Mouse (Mus musculus) urinary bladder, postnatal 0 days (tissue): ENCODE data around the gene Krt87. TPM values are rescaled to one million over a fixed set of nuclear protein-coding genes. Genes with fewer than 3 reads are reported as not detected.

Experiments used
- polyA plus RNA-seq: library from polyadenylated mRNA; unstranded; fragments of >200 nt; fragmentation: Nextera tagmentation; extraction: Ambion mirVana; gene quantifications from 2 replicates; pipeline ENCODE4 v1.2.1, GENCODE M21; 2015

Krt87 gene
- 0.05 and 0.11 TPM in 2 replicates for polyA plus RNA-seq

DNA sequence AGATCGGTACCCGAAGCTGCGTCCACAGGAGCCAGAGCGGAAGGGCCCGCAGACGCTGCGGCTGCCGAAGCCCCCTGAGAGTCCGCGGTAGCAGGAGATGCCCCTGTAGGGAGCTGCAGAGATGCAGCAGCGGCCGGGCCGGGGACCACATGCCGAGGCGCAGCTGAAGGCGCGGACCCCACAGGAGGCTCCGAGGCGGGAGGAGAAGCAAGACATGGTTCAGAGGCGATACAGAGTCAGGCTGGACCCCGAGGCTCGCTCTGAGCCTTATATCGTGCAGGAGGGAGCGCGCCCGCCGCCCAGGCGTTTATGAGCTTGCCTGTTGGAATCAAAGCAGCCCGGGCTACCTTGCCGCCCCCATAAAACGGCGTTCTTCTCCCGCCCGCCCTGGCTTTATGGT lies at the start of gene Krt87:
TSS of gene Krt87 (minus strand) at position 250 of the 400 bp plus-strand sequence.

DNA sequence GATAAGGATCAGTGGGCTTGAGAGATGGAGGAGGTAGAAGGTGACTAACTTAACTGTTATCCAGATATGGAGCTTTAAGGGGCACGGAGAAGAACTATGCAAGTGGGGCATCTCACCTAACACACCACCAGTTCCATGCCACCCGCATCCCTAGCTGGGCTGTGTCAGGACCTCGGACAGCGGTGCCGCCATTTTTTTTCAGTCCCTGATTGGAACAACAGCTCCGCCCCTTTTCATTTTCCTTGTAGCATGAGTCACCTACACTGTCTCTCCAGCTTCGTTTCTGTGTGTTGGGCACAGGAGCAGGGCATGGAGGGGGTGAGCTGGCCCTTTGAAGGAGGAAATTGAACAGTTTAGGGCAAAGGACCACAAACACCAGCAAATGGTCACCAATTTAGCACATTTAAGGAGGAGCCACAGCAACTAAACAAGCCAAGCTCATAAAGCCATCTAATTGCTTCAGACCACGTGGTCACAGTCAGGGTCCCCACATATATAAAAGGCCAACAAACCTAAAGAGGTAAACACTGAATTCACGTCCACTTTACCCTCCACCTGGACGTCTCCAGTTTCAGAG lies 34.4 kb upstream of the Krt87 start, which contains the start of gene Krt86:
TSS of gene Krt86 (plus strand) at position 527 of the 577 bp plus-strand sequence.

DNA sequence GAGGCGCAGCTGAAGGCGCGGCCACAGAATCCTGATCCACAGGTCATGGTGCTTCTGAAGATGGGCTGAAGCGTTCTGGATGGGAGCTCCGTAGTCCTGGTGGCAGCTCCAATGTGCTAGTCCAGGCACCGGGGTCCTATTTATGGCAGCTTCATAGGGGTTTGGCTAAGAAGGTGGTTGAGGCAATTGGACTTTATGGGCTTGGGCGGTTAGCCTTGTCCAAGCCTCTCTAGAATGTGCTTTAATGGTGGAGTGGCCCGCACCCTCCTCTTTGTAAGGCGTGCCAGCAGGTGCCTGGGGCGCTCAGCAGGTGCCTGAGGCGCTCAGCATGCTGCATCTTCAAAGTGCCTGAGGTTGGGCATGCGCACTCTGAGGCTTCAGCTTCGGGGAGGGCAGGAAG lies 25.0 kb upstream of the Krt87 start, which contains the start of gene Krt81:
TSS of gene Krt81 (minus strand) at position 101 of the 400 bp plus-strand sequence.

DNA sequence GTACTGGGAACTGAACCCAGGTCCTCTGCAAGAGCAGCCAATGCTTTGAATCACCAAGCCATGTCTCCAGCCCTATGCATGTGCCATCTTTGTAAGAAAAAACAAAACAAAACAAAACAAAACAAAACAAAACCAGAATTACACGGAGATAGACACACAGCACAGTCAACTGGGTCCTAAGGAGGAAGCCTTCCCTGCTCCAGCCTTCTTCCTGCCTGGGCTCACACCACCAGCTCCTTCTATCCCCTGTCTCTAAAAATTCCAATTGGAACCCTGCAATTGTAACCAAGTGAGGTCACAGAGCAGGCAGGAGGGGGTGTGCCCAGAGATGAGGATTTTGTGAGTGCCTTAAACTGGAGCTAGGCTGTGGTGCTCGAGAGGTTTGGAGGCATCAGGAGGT lies 8.8 kb upstream of the Krt87 start, which contains the start of gene Krt88:
TSS of gene Krt88 (plus strand) at position 301 of the 400 bp plus-strand sequence.

DNA sequence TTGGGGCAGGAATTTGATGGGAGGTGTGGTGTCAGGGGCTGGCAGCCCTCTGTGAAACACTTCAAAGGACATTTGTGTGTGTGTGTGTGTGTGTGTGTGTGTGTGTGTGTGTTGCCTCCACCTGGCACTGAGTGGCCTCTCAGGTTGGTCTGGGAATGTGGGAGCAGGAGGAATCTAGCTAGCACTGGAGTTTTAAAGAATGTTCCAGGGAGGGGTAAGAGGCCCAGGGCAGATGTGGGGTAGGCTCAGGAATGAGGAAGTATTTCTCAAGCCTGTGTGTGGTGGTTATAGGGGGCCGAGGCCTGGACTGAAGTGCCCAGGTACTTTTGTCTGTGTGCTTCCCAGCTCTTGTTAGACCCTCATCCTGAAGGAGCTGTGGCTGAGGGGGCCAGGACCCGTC lies 27.8 kb downstream of the Krt87 start, which contains the start of gene Krt7:
TSS of gene Krt7 (plus strand) at position 269 of the 400 bp plus-strand sequence.

Other genes with a start within 250 kb of the Krt87 start
- 1.2 TPM in 2 replicates for gene Grasp, start 214.6 kb downstream of the Krt87 start, polyA plus RNA-seq
- gene Nr4a1, start 184.5 kb downstream of the Krt87 start, polyA plus RNA-seq: 14.3 and 20.2 TPM in 2 replicates
- gene Atg101, start 154.5 kb downstream of the Krt87 start, polyA plus RNA-seq: 40.7 and 49.5 TPM in 2 replicates
- gene 6030408B16Rik, start 145.6 kb downstream of the Krt87 start, polyA plus RNA-seq: 5.5 and 11.7 TPM in 2 replicates
- 4.7 and 4.8 TPM in 2 replicates for gene Krt80, start 68.6 kb downstream of the Krt87 start, polyA plus RNA-seq
- 659 and 724 TPM in 2 replicates for gene Krt7, start 27.8 kb downstream of the Krt87 start, polyA plus RNA-seq
- gene Krt88, start 8.9 kb upstream of the Krt87 start, polyA plus RNA-seq: not detected in 2 replicates
- not detected in 2 replicates for gene Krt81, start 24.9 kb upstream of the Krt87 start, polyA plus RNA-seq
- gene Krt86, start 34.7 kb upstream of the Krt87 start, polyA plus RNA-seq: not detected in 2 replicates
- 0.51 TPM in 1 of 2 replicates, not detected in the other for gene Krt83, start 52.7 kb upstream of the Krt87 start, polyA plus RNA-seq
- gene Gm49425, start 78.5 kb upstream of the Krt87 start, polyA plus RNA-seq: not detected in 2 replicates
- gene Krt84, start 94.0 kb upstream of the Krt87 start, polyA plus RNA-seq: 0.06 TPM in 1 of 2 replicates, not detected in the other
- gene Krt82, start 111.9 kb upstream of the Krt87 start, polyA plus RNA-seq: not detected in 2 replicates
- gene Krt90, start 124.1 kb upstream of the Krt87 start, polyA plus RNA-seq: 0.43 and 1.2 TPM in 2 replicates
- 0.04 and 0.13 TPM in 2 replicates for gene Krt75, start 135.1 kb upstream of the Krt87 start, polyA plus RNA-seq
- gene Gm5414, start 189.4 kb upstream of the Krt87 start, polyA plus RNA-seq: not detected in 2 replicates
- not detected in 2 replicates for gene Gm5478, start 208.6 kb upstream of the Krt87 start, polyA plus RNA-seq
- 0.21 TPM in 1 of 2 replicates, not detected in the other for gene Krt6b, start 241.5 kb upstream of the Krt87 start, polyA plus RNA-seq